Mouse (Mus musculus): Measurements from ENCODE around the gene Rgmb.

Rgmb gene

DNA sequence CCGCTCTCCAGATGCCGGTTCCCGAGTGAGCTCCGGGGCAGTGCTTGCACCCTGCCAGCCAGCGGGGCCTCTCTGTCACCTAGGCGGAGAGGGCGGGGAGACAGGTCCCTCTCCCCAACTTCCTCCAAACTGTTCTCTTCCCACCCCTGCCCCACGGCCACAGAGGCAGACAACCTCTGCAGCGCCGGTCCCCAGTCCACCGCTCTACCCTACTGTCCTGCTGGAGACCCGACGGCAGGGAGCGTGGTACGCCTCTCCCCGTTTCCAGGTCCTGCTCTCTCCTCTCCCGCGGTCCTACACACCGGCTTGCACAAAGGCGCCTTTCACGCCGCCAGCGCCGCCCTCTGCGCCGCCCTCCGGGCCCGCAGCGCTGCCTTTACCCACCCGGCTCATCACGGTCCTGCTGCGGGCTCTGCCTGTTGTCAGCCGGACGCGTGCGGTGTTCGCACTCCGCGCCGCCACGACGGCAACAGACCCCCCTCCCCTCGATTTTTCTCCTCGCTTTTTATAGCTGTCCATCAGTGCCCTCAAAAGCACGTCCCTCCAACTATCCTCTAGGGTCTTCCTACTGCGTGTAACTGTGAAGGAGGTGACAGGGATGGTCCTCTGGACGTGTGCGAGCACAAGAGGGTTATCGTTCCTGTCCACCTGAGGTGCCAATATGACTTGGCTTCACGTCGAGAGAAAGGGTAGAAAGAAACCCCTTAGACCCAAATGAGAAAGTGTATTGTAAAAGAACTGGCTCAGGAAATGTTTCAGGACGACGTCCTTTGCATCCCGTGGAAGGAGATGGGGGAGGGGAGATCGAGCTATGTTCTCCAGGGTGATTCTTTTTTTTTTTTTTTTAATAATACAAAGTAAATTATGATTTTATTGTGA, at the start of gene Rgmb:
Rgmb (minus strand) TSS at position 274 of the 879 bp plus-strand sequence.
- peak in 1 of 2 experiments; percentile 36 for DNase-seq (ENCODE audit: low spot score in 2 of 2)

DNA sequence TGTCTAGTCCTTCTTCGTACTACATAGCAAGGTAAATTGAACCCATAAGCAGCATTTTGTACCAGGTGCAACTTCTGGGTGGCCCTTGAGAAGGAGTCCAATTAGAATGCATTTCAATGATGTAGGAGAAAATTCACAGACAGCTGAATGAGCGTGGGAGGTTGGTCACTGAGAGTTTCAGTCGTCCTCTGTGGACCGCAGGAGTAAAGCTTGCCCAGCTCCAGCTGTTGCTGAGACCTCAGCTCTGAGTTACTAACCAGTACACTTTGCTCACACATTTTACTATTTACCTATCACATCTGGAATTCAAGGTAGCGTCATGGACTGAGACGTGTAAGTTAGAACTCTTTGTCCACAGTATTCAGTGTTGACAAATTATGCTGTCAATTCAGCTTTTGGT, 43.9 kb upstream of the Rgmb start:
- no peak for DNase-seq (ENCODE audit: low spot score in 2 of 2)

DNA sequence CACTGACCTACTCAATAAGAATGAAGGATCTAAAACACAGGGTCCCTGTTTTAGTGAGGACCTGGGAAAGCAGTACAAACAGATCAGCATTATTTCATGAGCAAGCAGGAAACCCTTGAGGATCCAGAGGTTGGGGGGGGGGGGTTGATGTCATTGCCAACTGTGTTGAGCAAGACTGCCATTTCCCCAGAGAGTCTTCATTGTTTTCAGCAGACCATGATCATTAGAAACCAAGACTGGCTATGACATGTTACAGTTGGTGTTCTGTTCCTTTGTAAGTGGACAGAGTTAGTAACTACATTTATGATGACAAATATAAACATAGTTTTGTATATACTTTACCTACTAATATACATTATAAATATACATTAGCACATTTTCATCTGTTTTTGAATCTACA, 41.3 kb upstream of the Rgmb start:
- no peak for DNase-seq (ENCODE audit: low spot score in 2 of 2)

DNA sequence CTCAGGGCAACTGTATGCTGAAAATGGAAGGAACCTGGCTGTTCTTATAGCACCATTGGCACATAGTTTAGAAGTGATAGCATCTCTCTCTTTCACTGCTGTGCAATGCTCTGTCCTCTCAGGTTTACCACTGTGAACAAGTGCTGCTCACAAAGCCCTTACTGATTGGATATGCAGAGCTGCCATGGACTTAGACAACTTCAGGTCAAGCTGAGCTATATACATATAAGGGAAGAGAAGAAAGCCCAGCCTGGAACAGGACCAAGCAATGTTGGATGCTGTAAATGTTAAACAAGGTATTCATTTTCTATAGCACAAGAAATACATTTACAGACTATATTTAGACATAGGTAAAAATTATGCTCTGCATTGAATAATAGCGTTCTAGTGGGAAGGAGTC, 34.4 kb upstream of the Rgmb start:
- DNase-seq (ENCODE audit: low spot score in 2 of 2): no peak

DNA sequence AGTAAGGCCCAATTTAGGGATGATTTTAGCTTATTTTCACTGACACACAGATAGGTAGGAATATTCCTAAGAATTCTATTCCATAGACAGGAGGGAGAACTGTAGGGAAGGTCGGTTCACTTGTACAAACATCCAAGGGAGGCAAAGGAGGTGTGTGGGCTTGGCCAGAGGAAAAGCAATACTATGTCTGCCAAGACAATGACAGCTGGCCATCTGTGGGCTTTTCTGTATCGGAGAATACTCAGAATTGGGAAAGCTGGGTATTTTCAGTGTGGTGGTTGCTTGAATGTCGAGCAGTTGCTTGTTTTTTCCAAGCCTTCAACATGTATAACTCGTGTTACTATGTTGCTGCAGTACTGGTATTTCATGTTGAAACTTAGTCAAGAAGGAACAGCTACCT, 31.5 kb upstream of the Rgmb start:
- no peak for DNase-seq (ENCODE audit: low spot score in 2 of 2)

- no peak for DNase-seq (ENCODE audit: low spot score in 2 of 2)
Measured at GRCm38 (mm10) chr17:15853121-15853520, 22.3 kb upstream of the Rgmb start.

DNA sequence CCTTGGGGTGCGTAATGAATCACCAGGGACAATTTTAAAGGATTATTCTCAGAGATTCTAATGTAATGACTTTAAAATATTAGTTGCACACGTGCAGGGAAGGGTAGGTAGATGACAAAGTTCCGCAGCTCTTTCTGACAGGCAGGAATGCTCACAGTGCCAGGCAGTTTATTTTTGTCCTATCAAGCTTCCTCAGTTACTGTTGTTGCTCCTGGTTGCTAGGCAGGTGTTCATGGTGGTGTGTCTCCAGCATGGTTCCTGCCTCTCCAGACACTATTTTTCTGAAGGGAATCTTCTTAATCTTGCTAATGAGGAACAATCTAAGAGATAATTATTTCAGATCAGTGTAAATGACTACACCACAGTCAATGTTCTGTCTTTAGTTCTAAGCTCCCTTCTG, 19.7 kb upstream of the Rgmb start:
- DNase-seq (ENCODE audit: low spot score in 2 of 2): no peak

GRCm38 (mm10) chr17:15841425-15841824, 10.6 kb upstream of the Rgmb start:
- DNase-seq (ENCODE audit: low spot score in 2 of 2): no peak

GRCm38 (mm10) chr17:15832398-15832797, 1.6 kb upstream of the Rgmb start:
- no peak for DNase-seq (ENCODE audit: low spot score in 2 of 2)

DNA sequence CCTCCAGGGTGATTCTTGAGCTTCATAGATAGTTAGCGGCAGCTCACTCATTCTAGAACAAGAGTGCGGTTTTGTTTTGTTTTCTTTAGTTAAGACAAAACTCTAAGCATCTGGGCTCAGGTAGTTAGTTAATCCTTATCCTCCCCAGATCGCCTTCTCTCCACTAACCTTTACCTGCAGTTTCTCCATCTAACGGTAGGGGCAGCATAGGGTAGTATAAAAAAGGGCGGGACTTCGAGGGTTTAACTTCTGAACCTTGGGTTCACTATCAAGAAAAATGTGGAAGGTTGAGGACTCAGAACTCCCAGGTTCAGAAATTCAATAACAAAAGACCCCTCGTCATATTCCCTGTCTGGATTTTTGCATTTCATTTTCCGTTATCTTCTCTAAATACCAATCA, 971 bp upstream of the Rgmb start:
- DNase-seq (ENCODE audit: low spot score in 2 of 2): no peak

DNA sequence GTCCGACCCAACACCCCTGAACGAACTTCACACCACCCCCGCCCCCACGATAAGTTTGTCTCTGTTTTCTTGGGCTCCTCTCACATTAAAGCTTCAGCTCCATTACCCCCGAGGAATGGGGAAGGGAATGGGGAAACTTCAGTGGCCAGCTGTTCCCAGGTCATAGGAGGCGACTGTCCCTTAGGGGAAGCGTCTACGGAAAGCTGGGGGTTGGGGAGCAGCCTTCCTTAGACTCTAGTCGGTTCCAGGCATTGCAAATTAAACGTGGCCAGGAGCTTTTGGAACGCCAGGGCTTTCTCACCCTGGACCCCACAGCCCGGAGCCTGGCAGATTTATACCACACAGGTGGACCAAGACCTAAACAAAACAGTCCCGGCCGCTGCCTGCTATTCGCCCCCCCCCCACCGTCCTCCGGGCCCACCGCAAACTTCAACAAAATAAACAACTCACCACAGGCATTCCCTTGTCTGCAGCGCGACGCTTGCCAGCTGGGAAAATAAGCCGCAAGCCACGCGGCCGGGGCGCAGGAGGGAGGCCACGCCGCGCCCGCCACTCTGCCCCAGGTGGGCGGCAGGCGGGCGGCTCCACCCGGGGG, 571 bp downstream of the Rgmb start:
- no peak for DNase-seq (ENCODE audit: low spot score in 2 of 2)

GRCm38 (mm10) chr17:15829198-15830170, 1.4 kb downstream of the Rgmb start:
- DNase-seq (ENCODE audit: low spot score in 2 of 2): no peak

GRCm38 (mm10) chr17:15828131-15828917, 2.5 kb downstream of the Rgmb start:
- DNase-seq (ENCODE audit: low spot score in 2 of 2): no peak

- peak in 1 of 2 experiments; percentile 48 for DNase-seq (ENCODE audit: low spot score in 2 of 2)
Measured at GRCm38 (mm10) chr17:15826928-15827327, 3.9 kb downstream of the Rgmb start.

DNA sequence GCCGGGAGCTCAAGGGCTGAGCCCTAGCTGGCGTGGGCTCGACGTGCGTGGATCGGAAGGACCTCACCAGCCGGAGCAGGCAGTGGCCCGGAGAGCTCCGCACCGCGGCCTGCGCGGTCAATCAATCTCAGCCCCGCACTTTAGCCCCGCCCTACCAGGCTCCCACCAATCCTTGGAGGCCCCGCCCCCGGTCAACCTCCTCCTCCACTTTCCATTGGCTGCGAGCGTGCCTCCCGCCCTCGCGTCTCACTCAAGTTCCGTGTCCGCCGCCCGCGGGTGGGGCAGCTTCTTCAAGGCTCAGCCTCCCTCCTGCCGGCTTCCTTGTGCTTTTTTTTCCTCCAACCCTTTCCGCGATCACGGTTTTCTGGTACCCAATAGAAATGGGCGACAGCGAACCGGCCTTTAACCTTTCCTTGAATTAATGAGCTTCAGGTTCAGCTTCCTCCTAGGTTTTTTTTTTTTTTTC, 4.4 kb downstream of the Rgmb start:
- peak; percentile 97 to 99 for DNase-seq (ENCODE audit: low spot score in 2 of 2)

- DNase-seq (ENCODE audit: low spot score in 2 of 2): peak in 1 of 2 experiments; percentile 65
Measured at GRCm38 (mm10) chr17:15825481-15826396, 5.1 kb downstream of the Rgmb start.

GRCm38 (mm10) chr17:15824854-15825253, 6.0 kb downstream of the Rgmb start:
- DNase-seq (ENCODE audit: low spot score in 2 of 2): no peak

GRCm38 (mm10) chr17:15824337-15824736, 6.5 kb downstream of the Rgmb start:
- no peak for DNase-seq (ENCODE audit: low spot score in 2 of 2)

DNA sequence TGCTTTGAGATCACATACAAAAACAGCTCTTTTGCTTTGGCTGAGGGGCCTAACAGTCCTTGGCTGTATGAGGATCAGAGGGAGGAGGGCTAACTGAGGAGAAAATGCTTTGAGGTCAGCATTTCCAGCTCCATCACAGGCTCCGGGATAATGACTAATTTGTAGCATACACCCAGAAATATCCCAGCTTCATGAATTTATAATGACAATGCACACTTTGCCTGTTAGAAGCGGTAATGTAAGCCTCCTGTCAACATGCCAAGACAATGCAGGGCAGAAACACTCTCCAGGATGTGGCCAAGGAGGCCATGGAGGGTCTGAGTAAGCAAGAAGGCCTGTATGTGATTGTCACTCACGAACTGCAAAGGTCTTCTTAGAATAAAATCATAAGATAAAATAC, 7.0 kb downstream of the Rgmb start:
- DNase-seq (ENCODE audit: low spot score in 2 of 2): no peak

DNA sequence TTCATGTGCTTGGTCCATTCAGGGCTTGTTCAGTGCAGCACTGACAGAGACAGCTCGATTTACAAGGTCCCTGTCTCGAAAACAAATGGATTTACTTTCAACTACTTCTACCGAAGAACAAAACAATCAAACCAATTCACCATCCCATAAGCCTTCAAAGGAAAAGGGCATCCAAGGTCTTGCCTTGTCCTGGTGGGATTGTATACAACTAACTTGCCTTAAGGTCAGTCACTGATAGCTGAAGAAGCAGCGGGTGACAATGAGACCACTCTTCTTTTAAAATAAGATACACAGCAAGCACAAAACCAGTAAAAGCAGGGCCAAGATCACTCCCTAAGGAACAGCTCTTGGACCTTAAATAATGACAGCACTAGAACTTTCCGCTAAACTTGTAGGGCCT, 7.6 kb downstream of the Rgmb start:
- DNase-seq (ENCODE audit: low spot score in 2 of 2): no peak
